Mouse (Mus musculus) natural killer cell, adult 2 months (primary cell): Measurements from ENCODE around the gene Mfsd12.

Experiments
- DNase-seq, 2 experiments: peaks; one replicate each; pipeline ENCODE4 v3.0.0; 2022; ENCODE audit warnings: low spot score in 2 of 2

The Mfsd12 gene

GRCm38 (mm10) chr10:81356991-81357844, at the start of gene Mfsd12:
Gene Mfsd12 (plus strand): TSS chr10:81357491.
- peak; percentile 68 to 81 for DNase-seq

- DNase-seq = no peak
These were observed 47.7 kb upstream of the Mfsd12 start for GRCm38 (mm10) chr10:81309571-81309970.

GRCm38 (mm10) chr10:81313581-81313980, 43.7 kb upstream of the Mfsd12 start:
- no peak for DNase-seq

- DNase-seq = no peak
These were observed 43.1 kb upstream of the Mfsd12 start for GRCm38 (mm10) chr10:81314201-81314600.

GRCm38 (mm10) chr10:81315587-81315986, 41.7 kb upstream of the Mfsd12 start:
- no peak for DNase-seq

- peak in 1 of 2 experiments; percentile 34 for DNase-seq
These were observed 40.8 kb upstream of the Mfsd12 start for GRCm38 (mm10) chr10:81316338-81317060.

- no peak for DNase-seq
These were observed 40.0 kb upstream of the Mfsd12 start for GRCm38 (mm10) chr10:81317273-81317672.

- no peak for DNase-seq
These were observed 38.5 kb upstream of the Mfsd12 start for GRCm38 (mm10) chr10:81318589-81319329.

- no peak for DNase-seq
These were observed 38.0 kb upstream of the Mfsd12 start for GRCm38 (mm10) chr10:81319330-81319699.

- no peak for DNase-seq
These were observed 37.3 kb upstream of the Mfsd12 start for GRCm38 (mm10) chr10:81319741-81320549.

- DNase-seq = peak; percentile 99
These were observed 36.5 kb upstream of the Mfsd12 start, which contains the start of gene Cactin for GRCm38 (mm10) chr10:81320550-81321347. Gene Cactin (plus strand): TSS chr10:81321103.

- DNase-seq = no peak
These were observed 35.9 kb upstream of the Mfsd12 start for GRCm38 (mm10) chr10:81321436-81321835.

- no peak for DNase-seq
These were observed 34.8 kb upstream of the Mfsd12 start for GRCm38 (mm10) chr10:81322444-81322843.

- DNase-seq = no peak
These were observed 34.0 kb upstream of the Mfsd12 start for GRCm38 (mm10) chr10:81323141-81323775.

GRCm38 (mm10) chr10:81323791-81324530, 33.3 kb upstream of the Mfsd12 start:
- no peak for DNase-seq

- no peak for DNase-seq
These were observed 32.1 kb upstream of the Mfsd12 start for GRCm38 (mm10) chr10:81325176-81325575.

- DNase-seq = no peak
These were observed 31.5 kb upstream of the Mfsd12 start for GRCm38 (mm10) chr10:81325781-81326180.

- no peak for DNase-seq
These were observed 30.4 kb upstream of the Mfsd12 start for GRCm38 (mm10) chr10:81326858-81327257.

GRCm38 (mm10) chr10:81327959-81328358, 29.3 kb upstream of the Mfsd12 start:
- no peak for DNase-seq
